Mouse (Mus musculus) Muller cell, postnatal 12 days (primary cell): ENCODE results near the gene Nmt1.

Experiments
- DNase-seq: peaks from one replicate; pipeline ENCODE4 v3.0.0-alpha.2; 2015; ENCODE audit errors: inconsistent ontology term

Nmt1 gene

GRCm38 (mm10) chr11:103106386-103106785, 78.4 kb downstream of the Nmt1 start:
- DNase-seq = no peak

GRCm38 (mm10) chr11:103111301-103111700, 83.3 kb downstream of the Nmt1 start:
- DNase-seq = no peak

- no peak for DNase-seq
Measured at GRCm38 (mm10) chr11:103111881-103112551, 84.0 kb downstream of the Nmt1 start.

DNA sequence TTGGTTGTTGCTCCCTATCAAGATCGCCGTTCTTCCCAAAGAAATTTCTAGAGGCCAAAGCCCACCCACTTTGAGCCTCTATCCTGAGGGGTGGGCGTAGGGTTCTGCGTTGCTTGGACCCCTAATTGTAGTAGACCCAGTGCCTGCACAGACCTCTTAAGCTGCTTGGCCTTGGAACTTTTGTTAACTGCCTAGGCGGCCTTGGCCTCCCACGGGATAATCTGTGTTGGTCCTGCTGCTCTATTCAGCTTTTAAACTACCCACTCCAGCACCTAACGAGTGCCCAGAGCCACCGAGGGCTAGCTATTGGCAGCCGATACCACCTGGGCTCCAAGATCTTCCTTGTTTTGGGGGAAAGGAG, 84.5 kb downstream of the Nmt1 start:
- DNase-seq = no peak

- no peak for DNase-seq
Measured at GRCm38 (mm10) chr11:103113005-103113404, 85.0 kb downstream of the Nmt1 start.

DNA sequence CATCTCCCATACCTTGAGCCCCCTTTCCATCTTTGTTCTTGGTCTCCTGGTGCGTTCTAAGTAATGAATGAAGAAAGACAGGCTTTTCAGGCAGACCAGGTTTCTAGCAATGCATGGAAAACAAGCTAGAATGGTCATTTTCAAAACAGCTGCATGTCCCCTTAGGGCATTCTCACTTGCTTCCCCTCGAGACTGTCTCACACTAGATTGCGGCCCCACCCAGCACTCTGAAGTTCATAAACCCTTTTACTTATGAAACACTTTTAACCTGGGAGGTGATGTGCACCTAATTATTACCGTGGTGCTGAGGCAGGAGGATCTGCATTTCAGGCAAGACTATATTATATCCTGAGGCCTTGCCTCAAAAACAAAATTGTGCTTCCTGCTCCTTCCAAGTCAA, 85.8 kb downstream of the Nmt1 start:
- no peak for DNase-seq

DNA sequence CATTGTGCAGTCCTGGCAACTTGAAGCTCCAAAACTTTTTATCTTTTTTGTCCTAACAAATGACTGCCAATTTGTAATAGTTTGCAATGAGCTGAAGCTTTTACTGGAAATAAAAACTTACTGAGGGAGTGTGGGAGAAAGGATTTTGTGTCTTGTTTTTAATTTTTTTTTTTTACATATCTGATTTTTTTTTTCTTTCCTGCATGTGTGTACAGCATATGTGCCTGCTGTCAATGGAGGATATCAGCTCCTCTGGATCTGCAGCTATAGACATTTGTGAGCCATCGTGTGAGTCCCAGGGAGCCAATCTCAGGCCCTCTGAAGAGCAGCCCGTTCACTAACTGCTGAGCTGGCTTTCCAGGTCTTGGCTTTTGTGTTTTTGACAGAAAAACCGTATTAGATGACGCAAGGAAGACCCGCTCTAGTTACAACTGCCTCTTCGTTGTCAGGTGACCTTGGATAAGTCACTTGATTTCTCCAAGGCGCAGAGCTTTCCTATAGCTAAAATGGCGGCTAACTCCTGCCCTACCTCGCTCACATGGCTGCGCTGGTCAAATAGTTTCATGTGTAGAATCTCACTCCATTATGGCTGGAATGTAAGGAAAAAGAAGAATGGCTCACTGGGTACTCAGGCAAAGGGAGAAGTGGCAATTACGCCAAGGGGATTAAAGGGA, 86.4 kb downstream of the Nmt1 start:
- no peak for DNase-seq

GRCm38 (mm10) chr11:103115163-103116007, 87.4 kb downstream of the Nmt1 start:
- DNase-seq = no peak

DNA sequence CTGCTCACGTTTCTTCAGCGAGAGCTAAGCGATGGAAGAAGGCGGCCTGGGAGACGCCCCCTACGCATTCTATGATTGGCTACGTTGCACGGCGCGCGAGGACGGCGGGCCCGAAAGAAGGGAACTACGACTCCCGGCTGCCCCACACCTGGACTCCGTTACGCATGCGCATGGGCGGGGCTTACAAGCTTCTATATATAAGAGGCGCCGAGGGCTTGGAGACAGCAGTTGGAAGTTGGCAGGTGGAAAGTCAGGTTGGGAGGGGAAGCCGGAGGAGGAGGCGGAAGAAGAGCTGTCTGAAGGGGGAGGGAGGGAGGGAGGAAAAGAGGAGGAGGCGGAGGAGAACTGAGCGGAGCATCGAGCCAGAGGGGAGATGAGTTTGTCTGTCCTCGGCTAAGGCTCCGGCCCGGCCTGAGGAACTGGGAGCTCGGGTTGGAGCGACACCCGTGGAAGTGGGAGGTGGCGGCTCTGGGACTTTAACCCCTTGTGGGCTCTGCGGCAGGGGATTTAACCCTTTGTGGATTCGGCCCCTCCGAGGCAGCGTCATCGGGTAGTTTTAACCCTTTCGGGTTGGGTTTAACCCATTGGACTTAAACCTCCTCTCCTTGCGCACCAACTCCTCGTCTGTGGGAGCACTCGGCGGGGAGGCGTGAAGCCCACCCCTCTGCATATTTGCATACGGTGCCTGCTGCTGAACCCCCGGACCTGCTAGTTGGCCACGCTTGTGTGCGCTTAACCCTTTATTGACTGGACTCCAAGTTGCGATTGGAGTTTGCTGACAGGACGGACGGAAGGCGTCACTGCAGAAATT, 88.2 kb downstream of the Nmt1 start, which contains the start of gene Hexim1:
TSS of gene Hexim1 (plus strand) at position 224 of the 811 bp plus-strand sequence.
- DNase-seq = peak; percentile 100

- DNase-seq = peak; percentile 84
Measured at GRCm38 (mm10) chr11:103116959-103117590, 89.1 kb downstream of the Nmt1 start.

GRCm38 (mm10) chr11:103117591-103118009, 89.6 kb downstream of the Nmt1 start:
- no peak for DNase-seq
